Mouse (Mus musculus) midbrain, embryonic 14.5 days (tissue): Measurements from ENCODE around the gene Ap1g2. TPM values are rescaled to one million over a fixed set of nuclear protein-coding genes. Genes with fewer than 3 reads are reported as not detected.

ENCODE experiments used
- ATAC-seq: fragments of 200-750 bp; cut with Nextera tagmentation; 2 replicates; pipeline ENCODE4 v1.8.0; 2017; ENCODE audit warnings: moderate number of reproducible peaks, moderate library complexity; ENCODE audit not compliant: low FRiP score, low TSS enrichment
- DNase-seq: peaks from one replicate; pipeline ENCODE4 v3.0.0-alpha.2; 2015
- H3K27ac ChIP-seq: fragments of 300-500 bp; sonication (generic); replicated peaks from 2 replicates; pipeline ENCODE4 v1.5.1; 2014; ENCODE audit warnings: mild to moderate bottlenecking, low read depth, low read length, moderate library complexity
- H3K27me3 ChIP-seq: fragments of 300-500 bp; sonication (generic); 2 replicates; pipeline ENCODE4 v1.6.1; 2014; ENCODE audit warnings: low read length, control low read depth, mixed read lengths; ENCODE audit not compliant: control insufficient read depth, insufficient read depth
- H3K36me3 ChIP-seq: fragments of 300-500 bp; sonication (generic); 2 replicates; pipeline ENCODE4 v1.6.1; 2014; ENCODE audit warnings: low read length, control low read depth; ENCODE audit not compliant: control insufficient read depth, insufficient read depth
- H3K4me1 ChIP-seq: fragments of 300-500 bp; sonication (generic); 2 replicates; pipeline ENCODE4 v1.6.1; 2014; ENCODE audit warnings: mild to moderate bottlenecking, antibody characterized with exemption, low read length, control low read depth; ENCODE audit not compliant: control insufficient read depth, insufficient read depth
- H3K4me2 ChIP-seq: fragments of 300-500 bp; sonication (generic); 2 replicates; pipeline ENCODE4 v1.6.1; 2014; ENCODE audit warnings: mild to moderate bottlenecking, low read length, moderate library complexity
- H3K4me3 ChIP-seq: fragments of 300-500 bp; sonication (generic); replicated peaks from 2 replicates; pipeline ENCODE4 v1.5.1; 2014; ENCODE audit warnings: low read depth, low read length
- H3K9ac ChIP-seq: fragments of 300-500 bp; sonication (generic); replicated peaks from 2 replicates; pipeline ENCODE4 v1.6.1; 2014; ENCODE audit warnings: mild to moderate bottlenecking, low read length, moderate library complexity
- H3K9me3 ChIP-seq: fragments of 300-500 bp; sonication (generic); 2 replicates; pipeline ENCODE4 v1.6.1; 2016; ENCODE audit warnings: low read length, control low read depth, mixed read lengths; ENCODE audit not compliant: control insufficient read depth
- WGBS: fragments of 180-500 bp; shearing (Covaris S2); extraction: QIAGEN DNeasy Blood & Tissue Kit; methylation state at CpG from one replicate; pipeline ENCODE4 v1.1.7; 2014; 5-methylcytosine and 5-hydroxymethylcytosine counted together
- polyA plus RNA-seq: library from polyadenylated mRNA; unstranded; fragments of >200 nt; fragmentation: Nextera tagmentation; extraction: Ambion mirVana; gene quantifications from 2 replicates; pipeline ENCODE4 v1.2.1, GENCODE M21; 2014

The Ap1g2 gene
- polyA plus RNA-seq, 1 experiment from 2014 or later = 6.8 TPM

- 4% methylated on average over 21 of the region's 21 CpGs for WGBS
Observed at GRCm38 (mm10) chr14:55116425-55117200, 10.2 kb upstream of the Ap1g2 start, which contains the start of gene Jph4. Gene Jph4 (minus strand): TSS chr14:55116935.

GRCm38 (mm10) chr14:55115846-55116245 lies 9.5 kb upstream of the Ap1g2 start:
- DNase-seq (peak; percentile 49), ATAC-seq (peak; percentile 17)
- Histone ChIP-seq H3K9ac (peak overlapping the region; percentile 81), H3K4me3 (peak overlapping the region; percentile 75), H3K4me1 (peaks cover 34% of the 10 kb centered on the region), H3K27ac (peak overlapping the region; percentile 94), H3K36me3 (peaks cover 10% of the 10 kb centered on the region), H3K9me3 (no peaks in the 10 kb centered on the region), H3K27me3 (peaks cover 11% of the 10 kb centered on the region; the same call in 1 of the 2 replicates), H3K4me2 (peak overlapping the region; percentile 89)
- 4% methylated on average over 8 of the region's 8 CpGs for WGBS

More at GRCm38 (mm10) chr14:55116425-55117200, 10.2 kb upstream of the Ap1g2 start, which contains the start of gene Jph4:
- DNase-seq (peak; percentile 87), ATAC-seq (peak; percentile 59)
- H3K4me3 ChIP-seq = peak within 1 kb of the TSS; percentile 75
- peaks cover 32% of the 10 kb centered on the region for H3K4me1 ChIP-seq
- peaks cover 11% of the 10 kb centered on the region; the same call in 1 of the 2 replicates for H3K27me3 ChIP-seq
- peak within 1 kb of the TSS; percentile 94 for H3K27ac ChIP-seq
- peaks cover 10% of the 10 kb centered on the region for H3K36me3 ChIP-seq
- H3K9ac ChIP-seq = peak within 1 kb of the TSS; percentile 81
- H3K9me3 ChIP-seq = no peaks in the 10 kb centered on the region
- H3K4me2 ChIP-seq = peak within 1 kb of the TSS; percentile 89

GRCm38 (mm10) chr14:55114759-55115701 lies 8.6 kb upstream of the Ap1g2 start:
- Histone ChIP-seq H3K4me3 (peak overlapping the region; percentile 75), H3K4me2 (peak overlapping the region; percentile 89), H3K36me3 (peaks cover 17% of the 10 kb centered on the region), H3K9me3 (no peaks in the 10 kb centered on the region), H3K27me3 (peaks cover 11% of the 10 kb centered on the region; the same call in 1 of the 2 replicates), H3K4me1 (peaks cover 37% of the 10 kb centered on the region), H3K9ac (peak overlapping the region; percentile 81), H3K27ac (peak overlapping the region; percentile 94)
- ATAC-seq (peak; percentile 57), DNase-seq (peak; percentile 80)
- under 1% methylated on average over 75 of the region's 78 CpGs for WGBS

- H3K4me1 ChIP-seq = peaks cover 45% of the 10 kb centered on the region
- H3K9ac ChIP-seq = peak overlapping the region; percentile 81
- WGBS = 11% methylated on average over 26 of the region's 26 CpGs
- peak overlapping the region; percentile 75 for H3K4me3 ChIP-seq
- peak overlapping the region; percentile 94 for H3K27ac ChIP-seq
- H3K4me2 ChIP-seq = peak overlapping the region; percentile 89
- peaks cover 17% of the 10 kb centered on the region for H3K36me3 ChIP-seq
- peaks cover 11% of the 10 kb centered on the region; the same call in 1 of the 2 replicates for H3K27me3 ChIP-seq
- DNase-seq = no peak
- ATAC-seq = no peak
- no peaks in the 10 kb centered on the region for H3K9me3 ChIP-seq
Observed at GRCm38 (mm10) chr14:55113975-55114645, 7.7 kb upstream of the Ap1g2 start.

GRCm38 (mm10) chr14:55113351-55113974 lies 7.1 kb upstream of the Ap1g2 start:
- Histone ChIP-seq H3K4me2 (peak overlapping the region; percentile 89), H3K27ac (no peak overlapping the region), H3K36me3 (peaks cover 17% of the 10 kb centered on the region), H3K9ac (no peak overlapping the region; the same call in 1 of the 2 replicates), H3K4me1 (peaks cover 52% of the 10 kb centered on the region), H3K9me3 (no peaks in the 10 kb centered on the region), H3K27me3 (peaks cover 11% of the 10 kb centered on the region; the same call in 1 of the 2 replicates), H3K4me3 (peak overlapping the region; percentile 75)
- 70% methylated on average over 51 of the region's 51 CpGs for WGBS
- ATAC-seq = no peak
- DNase-seq = no peak

DNA sequence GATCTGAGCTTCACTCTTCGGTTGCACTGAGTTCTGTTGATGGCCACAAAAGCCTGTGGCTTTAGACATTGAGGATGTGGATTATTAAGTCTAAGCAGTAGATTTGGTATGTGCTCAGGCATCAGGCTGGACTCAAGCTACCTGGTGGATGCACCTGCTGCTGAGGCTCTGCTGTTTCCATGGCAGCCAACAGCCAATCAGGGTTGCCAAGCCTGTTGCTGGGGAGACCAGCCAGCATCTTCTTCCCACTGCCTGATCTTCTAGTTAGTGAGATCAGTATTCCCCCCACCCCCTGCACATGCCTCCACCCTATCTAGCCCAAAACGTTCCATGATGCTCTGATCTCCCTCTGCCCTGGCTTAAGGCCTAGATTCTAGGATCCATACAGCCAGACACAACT lies 5.3 kb upstream of the Ap1g2 start:
- Histone ChIP-seq H3K9me3 (no peaks in the 10 kb centered on the region), H3K27ac (no peak overlapping the region), H3K36me3 (peaks cover 17% of the 10 kb centered on the region), H3K4me3 (no peak overlapping the region), H3K4me1 (peaks cover 50% of the 10 kb centered on the region), H3K27me3 (peaks cover 11% of the 10 kb centered on the region; the same call in 1 of the 2 replicates), H3K4me2 (peak overlapping the region; percentile 16), H3K9ac (no peak overlapping the region)
- ATAC-seq (no peak), DNase-seq (peak; percentile 62)
- WGBS = 65% methylated on average over 2 of the region's 2 CpGs

DNA sequence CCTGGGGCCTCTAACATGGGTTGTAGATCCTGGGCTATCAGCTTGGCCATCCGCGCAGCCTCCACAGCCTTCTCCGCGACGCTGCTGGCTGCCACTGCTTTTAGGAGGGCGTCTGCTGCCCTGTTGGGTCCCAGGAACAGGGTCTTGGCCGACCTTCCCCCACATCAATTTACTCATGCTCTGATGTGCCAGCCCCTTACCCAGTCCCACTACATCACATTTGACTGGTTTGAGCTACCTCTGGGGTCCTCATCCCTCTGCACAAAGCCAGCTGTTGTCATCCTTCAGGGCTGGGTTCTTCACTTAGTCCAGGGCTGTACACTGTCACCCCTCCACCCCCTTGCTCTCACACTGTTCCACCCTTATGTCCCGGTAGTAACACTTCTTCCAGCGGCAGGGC lies 3.7 kb upstream of the Ap1g2 start:
- DNase-seq (no peak), ATAC-seq (no peak)
- Histone ChIP-seq H3K27me3 (peaks cover 11% of the 10 kb centered on the region; the same call in 1 of the 2 replicates), H3K4me3 (no peak overlapping the region), H3K4me1 (peaks cover 58% of the 10 kb centered on the region), H3K4me2 (no peak overlapping the region), H3K27ac (peak overlapping the region; percentile 79; the same call in 1 of the 2 replicates), H3K9me3 (no peaks in the 10 kb centered on the region), H3K9ac (no peak overlapping the region; the same call in 1 of the 2 replicates), H3K36me3 (peaks cover 17% of the 10 kb centered on the region)
- WGBS = 39% methylated on average over 9 of the region's 9 CpGs
